Mouse (Mus musculus) heart, adult 2 months (tissue): ENCODE results near the gene P3h3.

Source experiments
- CTCF ChIP-seq: fragments of 200-600 bp; IDR thresholded peaks from 2 replicates; pipeline ENCODE4 v1.8.1; 2022; ENCODE audit warnings: antibody characterized with exemption, mild to moderate bottlenecking, moderate library complexity
- EP300 ChIP-seq: fragments of 200-500 bp; IDR thresholded peaks from 2 replicates; pipeline ENCODE4 v1.6.1; 2011; ENCODE audit warnings: low read depth, low read length, control low read depth; ENCODE audit not compliant: insufficient read depth
- POLR2A ChIP-seq: fragments of 200-500 bp; IDR thresholded peaks from 2 replicates; pipeline ENCODE4 v1.6.1; 2011; ENCODE audit warnings: mild to moderate bottlenecking, low read depth, low read length, control low read depth; ENCODE audit not compliant: insufficient read depth

GRCm38 (mm10) chr6:124881821-124882220, 24.3 kb upstream of the P3h3 start:
- TF ChIP-seq CTCF (no peak), POLR2A (no peak), EP300 (no peak)
